Mouse (Mus musculus): ENCODE measurements around the gene Svopl. TPM values are rescaled to one million over a fixed set of nuclear protein-coding genes. Genes with fewer than 3 reads are reported as not detected.

Svopl gene
- 0.42 TPM for polyA plus RNA-seq (2014; fragmentation: Illumina TruSeq; extraction: RNeasy Lipid Tissue Mini Kit (QIAGEN cat#74804); ENCODE audit: low read depth, low replicate concordance)

GRCm38 (mm10) chr6:38046838-38047237 lies at the start of gene Svopl:
Gene Svopl (minus strand): TSS chr6:38046996.

Other genes starting within 250 kb of the Svopl start
- 20.3 TPM for gene Trim24, start 176.2 kb downstream of the Svopl start, polyA plus RNA-seq (2014; fragmentation: Illumina TruSeq; extraction: RNeasy Lipid Tissue Mini Kit (QIAGEN cat#74804); ENCODE audit: low read depth, low replicate concordance)
- not detected for gene Tmem213, start 62.3 kb upstream of the Svopl start, polyA plus RNA-seq (2014; fragmentation: Illumina TruSeq; extraction: RNeasy Lipid Tissue Mini Kit (QIAGEN cat#74804); ENCODE audit: low read depth, low replicate concordance)
- 0.47 TPM for gene Atp6v0a4, start 77.6 kb upstream of the Svopl start, polyA plus RNA-seq (2014; fragmentation: Illumina TruSeq; extraction: RNeasy Lipid Tissue Mini Kit (QIAGEN cat#74804); ENCODE audit: low read depth, low replicate concordance)
- 1.2 TPM for gene D630045J12Rik, start 207.0 kb upstream of the Svopl start, polyA plus RNA-seq (2014; fragmentation: Illumina TruSeq; extraction: RNeasy Lipid Tissue Mini Kit (QIAGEN cat#74804); ENCODE audit: low read depth, low replicate concordance)